Mouse (Mus musculus) adrenal gland, postnatal 4 days (tissue): ENCODE measurements around the gene Dph7. TPM values are rescaled to one million over a fixed set of nuclear protein-coding genes. Genes with fewer than 3 reads are reported as not detected.
"Not testable (repeated sequence)": the region's sequence is repeated elsewhere in the genome, so short reads cannot be mapped to it uniquely, and the experiment has no call there.

Experiments
- DNase-seq, 2 experiments: peaks; one replicate each; pipeline ENCODE4 v3.0.0; 2021 to 2022; ENCODE audit warnings: low spot score in 2 of 2, mixed read lengths in 2 of 2
- microRNA-seq: library from miRNA; unstranded; fragments of <30 nt; microRNA quantifications from one replicate; pipeline ENCODE4 v1.2.0, GENCODE M21; 2021
- total RNA-seq, 2 experiments: library from RNA; stranded (reverse); gene quantifications; 2 replicates each; pipeline ENCODE4 v1.2.3; 2021

The Dph7 gene
- total RNA-seq, 2 experiments from 2014 or later: 20.3 to 21.3 TPM

GRCm38 (mm10) chr2:24960910-24961309 lies 1.3 kb upstream of the Dph7 start:
- DNase-seq: no peak

GRCm38 (mm10) chr2:24970386-24970785 lies 8.2 kb downstream of the Dph7 start:
- no peak for DNase-seq

GRCm38 (mm10) chr2:24974452-24974851 lies 12.3 kb downstream of the Dph7 start:
- not testable (repeated sequence) for DNase-seq

GRCm38 (mm10) chr2:24974906-24975703 lies 12.9 kb downstream of the Dph7 start, which contains the start of gene Mrpl41:
TSS of gene Mrpl41 (minus strand) at chr2:24975098.
- DNase-seq: peak; percentile 90 to 94

GRCm38 (mm10) chr2:24975704-24976297 lies 13.6 kb downstream of the Dph7 start, which contains the start of gene Pnpla7:
TSS of gene Pnpla7 (plus strand) at chr2:24976033.
- peak; percentile 30 to 62 for DNase-seq

- no peak for DNase-seq
These were observed 14.8 kb downstream of the Dph7 start for GRCm38 (mm10) chr2:24976960-24977359.

GRCm38 (mm10) chr2:24987762-24988161 lies 25.6 kb downstream of the Dph7 start:
- DNase-seq: no peak

- no peak for DNase-seq
These were observed 33.1 kb downstream of the Dph7 start for GRCm38 (mm10) chr2:24995332-24995731.

- DNase-seq: peak in 1 of 2 experiments; percentile 22
These were observed 34.3 kb downstream of the Dph7 start for GRCm38 (mm10) chr2:24996471-24996870.

- no peak for DNase-seq
These were observed 38.5 kb downstream of the Dph7 start for GRCm38 (mm10) chr2:25000544-25001235.

- no peak for DNase-seq
These were observed 42.0 kb downstream of the Dph7 start for GRCm38 (mm10) chr2:25003946-25004786.

GRCm38 (mm10) chr2:25006767-25007166 lies 44.6 kb downstream of the Dph7 start:
- DNase-seq: no peak

GRCm38 (mm10) chr2:25008250-25008649 lies 46.0 kb downstream of the Dph7 start:
- no peak for DNase-seq

Small RNA genes within 50 kb of the gene (microRNA-seq; reads per million reads assigned to microRNA genes)
- not detected for gene Gm22875

Other genes starting within 250 kb of the Dph7 start
- 10 to 100 TPM in 1 of 2 experiments, 1 to 10 TPM in 1; 5.6 to 10.1 TPM for gene Cacna1b, start 199.2 kb upstream of the Dph7 start, total RNA-seq
- 10 to 100 TPM; 83.9 to 89.0 TPM for gene Ehmt1, start 42.8 kb upstream of the Dph7 start, total RNA-seq
- gene Arrdc1, start 27.1 kb upstream of the Dph7 start, total RNA-seq: 10 to 100 TPM; 30.3 to 38.3 TPM
- gene Zmynd19, start 12.6 kb upstream of the Dph7 start, total RNA-seq: 10 to 100 TPM; 28.5 to 28.9 TPM
- gene Mrpl41, start 12.7 kb downstream of the Dph7 start, total RNA-seq: 10 to 100 TPM; 82.1 to 96.4 TPM
- 10 to 100 TPM; 50.8 to 54.4 TPM for gene Pnpla7, start 13.6 kb downstream of the Dph7 start, total RNA-seq
- gene Nsmf, start 92.0 kb downstream of the Dph7 start, total RNA-seq: 10 to 100 TPM; 78.9 to 80.1 TPM
- gene Entpd8, start 117.9 kb downstream of the Dph7 start, total RNA-seq: 1 to 10 TPM; 2.0 to 5.4 TPM
- under 1 TPM in 1 of 2 experiments, not detected in 1; 0.59 TPM for gene Noxa1, start 132.7 kb downstream of the Dph7 start, total RNA-seq
- gene Nrarp, start 218.4 kb downstream of the Dph7 start, total RNA-seq: 10 to 100 TPM; 10.2 to 18.4 TPM
- 10 to 100 TPM; 23.1 to 24.3 TPM for gene Tor4a, start 234.5 kb downstream of the Dph7 start, total RNA-seq
- 10 to 100 TPM; 64.8 to 65.8 TPM for gene Nelfb, start 249.1 kb downstream of the Dph7 start, total RNA-seq